Mouse (Mus musculus): Measurements from ENCODE around the gene Kirrel3.

Kirrel3 gene

DNA sequence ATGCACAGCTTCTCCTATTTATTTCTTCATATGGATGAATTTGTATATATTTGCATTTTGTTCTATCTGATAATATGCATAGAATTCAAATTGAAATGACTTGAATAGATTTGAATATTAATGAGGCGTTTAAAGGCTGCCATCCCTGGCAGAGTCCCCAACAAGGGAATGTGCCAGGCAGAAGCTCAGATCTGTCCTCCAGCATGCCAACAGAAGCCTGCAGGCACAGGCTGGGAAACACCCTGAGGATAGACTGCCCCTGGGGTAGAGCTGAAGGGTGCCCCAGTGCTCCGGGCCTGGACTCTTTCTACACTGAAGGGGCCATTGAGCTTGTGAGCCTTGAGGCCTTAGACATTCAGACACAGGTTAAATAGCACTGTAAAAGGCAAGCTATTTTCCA, 21.5 kb downstream of the Kirrel3 start:
- DNase-seq (ENCODE audit: extremely low spot score, low spot score) = no peak

DNA sequence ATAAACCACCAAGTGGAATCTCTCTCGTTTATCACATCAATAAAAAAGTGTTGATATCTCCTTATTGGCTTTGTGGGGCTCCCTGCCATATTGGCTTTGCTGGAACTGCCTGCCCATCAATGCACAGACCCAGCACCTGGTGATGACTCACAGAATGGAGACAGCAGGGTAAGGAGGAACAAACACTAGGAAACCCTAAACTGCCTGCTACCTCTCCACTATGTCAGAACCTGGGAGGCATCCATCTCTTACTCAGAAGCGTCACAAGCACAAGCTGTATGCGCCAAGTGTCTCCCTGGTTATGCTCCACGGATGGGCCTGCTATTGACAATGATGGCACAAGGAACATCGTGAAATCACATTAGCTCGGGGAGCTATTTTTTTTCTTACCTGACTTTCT, 33.2 kb downstream of the Kirrel3 start:
- no peak for DNase-seq (ENCODE audit: extremely low spot score, low spot score)

DNA sequence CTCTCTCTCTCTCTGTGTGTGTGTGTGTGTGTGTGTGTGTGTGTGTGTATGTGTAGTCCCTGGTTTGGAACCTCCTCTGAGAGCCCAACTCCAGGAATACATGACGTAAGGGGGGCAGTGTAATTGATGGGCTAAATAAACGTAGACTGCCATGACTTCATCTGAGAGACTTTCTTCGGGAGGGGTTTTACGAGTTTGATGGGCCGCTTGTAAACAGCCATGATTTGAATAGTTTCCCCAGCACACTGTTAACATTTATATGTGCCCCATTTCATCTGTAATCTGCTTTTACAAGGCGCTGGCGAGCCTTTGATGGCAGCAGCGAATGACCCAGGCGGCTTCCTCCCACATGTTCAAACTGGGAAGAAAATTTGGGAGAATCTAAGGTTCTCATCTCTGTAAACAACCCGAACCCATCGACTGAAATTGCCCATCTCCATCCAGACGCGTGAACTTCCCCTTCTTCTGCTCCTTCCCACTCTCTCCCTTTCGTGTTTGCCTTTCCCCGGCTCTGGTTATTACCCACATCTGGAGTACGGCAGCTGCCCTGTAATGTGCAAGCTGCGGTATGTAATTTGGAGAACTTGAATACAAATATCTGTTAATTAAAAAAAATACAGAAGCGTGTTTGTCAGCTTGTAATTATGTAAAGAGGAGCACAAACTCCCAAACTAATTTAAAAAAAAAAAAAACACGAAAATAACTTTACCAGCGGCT, 34.7 kb downstream of the Kirrel3 start:
- DNase-seq (ENCODE audit: extremely low spot score, low spot score) = no peak

GRCm38 (mm10) chr9:34525695-34526094, 40.0 kb downstream of the Kirrel3 start:
- no peak for DNase-seq (ENCODE audit: extremely low spot score, low spot score)

DNA sequence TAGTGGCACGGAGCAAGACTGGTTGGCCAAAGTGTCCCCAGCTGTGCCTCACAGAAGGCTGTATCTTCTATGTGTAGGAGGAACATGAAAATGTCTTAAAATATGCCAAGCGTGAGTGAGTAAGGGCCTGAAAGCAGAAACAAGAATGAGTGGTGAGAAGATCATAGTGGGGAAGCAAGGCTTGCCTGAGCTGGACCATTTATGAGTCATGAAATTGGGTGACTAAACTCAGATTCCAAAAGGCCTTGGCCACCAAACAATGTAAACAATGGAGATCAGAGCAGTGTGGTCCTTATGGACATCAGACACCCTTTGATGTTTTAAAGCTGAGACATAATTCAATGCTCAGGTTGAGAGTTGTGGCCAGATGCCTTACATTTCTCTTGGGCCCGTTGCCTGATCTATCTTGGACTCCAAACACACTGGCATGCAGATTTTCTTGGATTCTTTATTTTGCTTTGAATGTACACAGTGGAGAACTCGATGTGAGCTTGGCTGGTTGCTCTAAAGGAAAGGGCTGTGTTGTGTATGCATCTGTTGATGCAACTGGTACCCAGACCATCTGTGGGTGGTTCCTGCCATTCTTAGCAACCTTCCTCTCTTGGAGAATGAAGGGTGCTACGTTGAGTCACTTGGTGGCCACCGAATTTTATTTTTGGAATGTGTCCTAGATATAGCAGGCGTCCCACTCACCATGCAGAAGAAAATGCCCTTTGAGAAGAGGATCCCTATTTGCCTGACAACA, 53.1 kb downstream of the Kirrel3 start:
- DNase-seq (ENCODE audit: extremely low spot score, low spot score) = no peak

DNA sequence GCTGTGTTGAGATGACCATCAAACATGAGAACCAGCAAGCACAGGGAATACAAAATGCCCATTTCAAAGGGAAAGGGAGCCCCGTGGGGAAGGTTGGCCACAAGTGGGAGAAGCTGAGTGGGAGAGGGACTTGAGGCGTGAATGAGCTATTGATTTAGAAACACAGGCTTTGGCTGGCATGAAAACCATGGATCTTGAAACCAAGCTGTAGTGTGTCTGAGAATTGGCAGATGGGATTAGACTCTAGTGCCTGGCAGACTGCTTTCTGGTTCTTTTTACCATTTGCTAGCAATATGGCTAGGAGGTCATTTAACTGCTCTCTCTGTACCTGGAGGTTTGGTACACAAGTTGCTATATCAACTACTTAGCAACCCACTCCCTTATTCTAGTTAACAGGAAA, 56.2 kb downstream of the Kirrel3 start:
- DNase-seq (ENCODE audit: extremely low spot score, low spot score) = no peak

GRCm38 (mm10) chr9:34555699-34556098, 70.0 kb downstream of the Kirrel3 start:
- no peak for DNase-seq (ENCODE audit: extremely low spot score, low spot score)

DNA sequence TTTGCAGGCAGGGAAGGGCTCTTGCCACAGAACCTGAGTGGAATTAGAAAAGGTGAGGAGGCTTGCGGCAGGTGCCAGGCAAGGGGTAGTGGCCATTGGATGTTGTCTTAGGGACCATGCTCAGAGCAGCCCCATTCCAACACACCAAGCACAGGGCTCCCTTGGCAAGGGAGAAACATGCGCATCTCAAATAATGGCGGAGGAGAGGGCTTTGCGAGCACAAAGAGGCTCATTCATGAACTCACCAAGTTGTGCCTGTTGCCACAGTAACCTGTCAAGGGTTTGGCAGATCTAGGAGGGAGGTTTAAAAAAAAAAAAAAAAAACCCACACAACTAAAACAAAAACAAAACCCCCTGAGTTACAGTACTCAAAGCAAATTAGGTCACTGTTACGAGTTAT, 72.2 kb downstream of the Kirrel3 start:
- DNase-seq (ENCODE audit: extremely low spot score, low spot score) = peak; percentile 22

DNA sequence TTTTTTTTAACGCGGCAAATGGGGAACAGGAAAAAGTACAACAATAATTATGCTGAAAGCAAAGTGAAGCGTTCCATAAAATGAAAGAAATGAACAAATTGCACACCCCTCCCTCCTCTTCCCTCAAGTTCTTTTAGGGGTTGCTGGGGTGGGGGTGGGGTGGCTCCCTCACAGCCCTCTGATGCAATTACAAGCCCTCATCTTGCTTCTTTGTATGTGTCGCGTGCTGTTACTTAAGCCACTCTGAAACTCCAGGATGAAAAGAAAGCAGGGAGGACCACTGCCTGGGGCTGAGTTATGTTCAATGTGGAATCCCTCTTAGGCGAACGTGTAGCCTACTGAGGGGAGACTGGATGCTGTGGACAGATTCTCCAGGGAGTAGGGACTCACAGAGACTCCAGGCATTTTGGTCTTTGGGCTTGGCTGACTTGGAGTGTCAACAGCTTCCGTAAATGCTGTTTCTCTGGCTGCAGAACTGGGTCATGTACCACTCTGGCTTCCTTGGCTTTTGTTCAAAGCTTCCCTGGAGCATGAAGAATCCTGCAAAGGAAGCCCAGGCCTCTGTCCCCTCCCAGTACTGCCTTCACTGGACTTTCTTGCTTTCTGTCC, 72.7 kb downstream of the Kirrel3 start:
- peak; percentile 20 for DNase-seq (ENCODE audit: extremely low spot score, low spot score)

DNA sequence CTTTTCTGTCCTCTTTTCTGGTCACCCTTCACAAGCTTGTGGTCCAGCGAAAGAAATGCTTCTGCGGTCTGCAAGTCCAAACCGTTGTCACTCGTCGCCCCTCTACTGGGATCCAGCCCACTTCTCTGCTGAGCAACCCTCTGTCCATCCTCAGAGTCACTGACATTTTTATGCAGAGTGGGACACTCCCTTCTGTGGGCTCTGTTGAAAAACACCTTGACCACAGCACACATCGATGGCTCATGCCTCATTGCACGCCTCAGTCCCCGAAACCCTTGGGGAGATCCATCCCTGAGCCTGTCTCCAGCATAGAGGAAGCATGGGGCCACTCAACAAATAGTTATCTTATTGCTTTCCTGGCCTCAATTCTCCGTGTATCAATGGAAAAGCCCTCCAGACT, 73.4 kb downstream of the Kirrel3 start:
- DNase-seq (ENCODE audit: extremely low spot score, low spot score) = no peak

DNA sequence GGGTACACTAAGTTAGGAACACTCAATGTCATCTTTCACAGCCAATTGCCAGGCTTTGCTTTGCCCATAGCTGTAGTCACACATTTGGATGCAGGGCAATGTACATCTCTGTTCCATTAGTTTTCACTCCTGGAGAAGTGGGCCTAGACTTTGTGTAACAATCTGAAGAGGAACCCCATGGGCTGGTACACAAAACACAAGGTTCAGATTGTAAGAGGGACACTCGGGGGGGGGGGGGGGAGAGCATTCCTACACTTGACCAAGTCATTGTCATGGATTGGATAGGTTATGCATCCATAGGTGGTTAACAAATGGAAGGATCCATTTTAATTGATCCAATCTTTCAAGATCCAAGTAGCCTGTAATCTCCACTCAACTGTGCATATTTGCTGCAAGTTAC, 75.6 kb downstream of the Kirrel3 start:
- no peak for DNase-seq (ENCODE audit: extremely low spot score, low spot score)

DNA sequence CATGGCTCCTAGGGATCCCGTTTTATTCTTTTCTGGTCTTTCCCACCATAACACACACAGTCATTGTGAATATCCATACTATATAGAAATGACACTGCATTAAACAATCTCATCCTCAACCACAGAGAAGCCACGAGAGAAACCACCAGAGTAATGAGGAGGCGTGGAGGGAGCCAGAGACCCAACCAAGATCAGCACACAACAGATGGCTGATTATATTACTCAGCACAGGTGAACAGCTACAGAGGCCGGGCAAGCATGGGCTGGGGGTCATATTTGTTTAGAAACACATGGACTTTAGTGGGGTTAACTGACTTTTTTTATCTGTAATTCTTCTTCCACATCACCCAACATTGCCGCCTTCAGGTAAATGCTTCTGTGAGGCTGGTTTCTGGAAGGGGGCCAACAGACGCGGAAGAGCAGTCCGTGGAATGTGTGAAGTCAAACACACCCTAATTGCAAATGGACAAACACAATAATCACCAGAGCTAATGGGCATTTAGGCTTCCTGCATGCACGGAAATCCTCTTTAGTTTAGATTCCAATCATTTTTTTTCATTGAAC, 76.8 kb downstream of the Kirrel3 start:
- DNase-seq (ENCODE audit: extremely low spot score, low spot score) = no peak

DNA sequence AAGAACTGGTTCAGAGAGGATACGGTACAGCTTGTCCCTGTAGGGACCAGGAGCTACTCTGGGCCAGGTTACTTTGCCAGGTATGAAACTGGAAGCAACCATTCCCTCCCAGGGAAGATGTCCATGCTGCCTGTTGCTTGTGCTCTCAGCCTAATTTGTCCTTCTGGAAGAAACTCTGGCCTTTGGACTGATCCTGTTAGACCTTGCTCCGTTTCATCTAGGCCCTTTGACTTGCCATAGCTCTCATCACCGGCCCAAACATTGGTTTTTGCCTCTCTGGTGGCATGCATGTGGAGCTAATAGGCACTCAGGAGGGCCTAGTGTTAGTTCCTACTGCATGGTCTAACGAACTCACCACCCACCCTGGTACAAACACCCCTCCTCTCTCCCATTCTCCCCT, 88.2 kb downstream of the Kirrel3 start:
- no peak for DNase-seq (ENCODE audit: extremely low spot score, low spot score)

GRCm38 (mm10) chr9:34574611-34575010, 88.9 kb downstream of the Kirrel3 start:
- no peak for DNase-seq (ENCODE audit: extremely low spot score, low spot score)

DNA sequence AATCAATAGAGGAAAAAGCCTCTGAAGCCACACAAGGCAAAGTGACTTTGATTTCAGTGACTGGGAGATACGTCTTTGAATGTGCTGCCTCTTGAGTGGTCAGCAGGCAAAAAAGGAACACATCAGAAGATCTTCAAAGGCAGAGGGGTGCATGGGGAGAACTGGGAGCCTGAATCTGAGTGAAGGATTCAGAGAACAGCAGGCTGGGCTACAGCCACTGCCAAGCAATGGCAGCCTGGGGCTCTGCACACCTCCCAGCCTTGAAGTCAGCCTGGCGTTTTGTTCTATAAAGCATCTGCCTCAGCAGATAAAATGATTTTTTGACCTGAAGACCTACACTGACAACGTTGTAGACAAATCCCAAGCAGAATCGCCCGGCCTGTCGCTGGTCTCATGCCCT, 93.5 kb downstream of the Kirrel3 start:
- DNase-seq (ENCODE audit: extremely low spot score, low spot score) = no peak

DNA sequence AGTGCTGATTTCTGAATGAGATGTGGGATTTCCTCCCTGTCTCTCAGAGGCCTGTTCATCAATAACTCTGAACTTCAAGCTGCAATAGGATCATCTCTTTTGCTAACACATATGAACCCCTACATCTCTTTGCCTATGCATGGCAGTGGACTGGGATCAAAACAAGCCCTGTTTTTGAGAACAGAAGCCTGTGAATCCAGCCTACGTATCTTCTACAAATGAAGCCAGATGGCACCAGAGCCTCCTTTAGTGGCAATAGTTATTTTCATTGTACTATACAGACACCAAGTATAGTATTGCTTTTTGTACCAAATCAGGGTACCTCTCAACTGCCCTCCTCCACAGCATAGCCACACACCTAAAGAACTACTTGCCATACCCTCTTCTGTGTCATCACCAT, 94.4 kb downstream of the Kirrel3 start:
- DNase-seq (ENCODE audit: extremely low spot score, low spot score) = no peak

DNA sequence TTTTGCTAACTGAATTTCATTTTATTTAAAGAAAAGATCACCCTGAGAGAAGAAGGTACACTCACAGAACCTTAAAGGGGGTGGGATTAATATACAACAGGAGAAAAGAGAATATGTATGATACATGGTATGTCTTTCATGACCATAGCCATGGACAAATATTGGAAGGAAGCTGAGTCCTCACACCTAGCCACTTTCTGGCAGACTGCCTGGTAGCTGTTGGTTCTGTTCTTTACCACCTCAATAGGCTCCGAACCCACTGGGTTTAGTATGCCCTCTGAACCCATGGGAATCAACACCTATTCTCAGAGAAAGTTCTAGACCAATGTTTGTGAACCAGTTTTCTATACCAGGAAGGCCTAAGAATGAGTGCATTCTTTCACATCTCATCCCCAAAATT, 96.8 kb downstream of the Kirrel3 start:
- DNase-seq (ENCODE audit: extremely low spot score, low spot score) = no peak

DNA sequence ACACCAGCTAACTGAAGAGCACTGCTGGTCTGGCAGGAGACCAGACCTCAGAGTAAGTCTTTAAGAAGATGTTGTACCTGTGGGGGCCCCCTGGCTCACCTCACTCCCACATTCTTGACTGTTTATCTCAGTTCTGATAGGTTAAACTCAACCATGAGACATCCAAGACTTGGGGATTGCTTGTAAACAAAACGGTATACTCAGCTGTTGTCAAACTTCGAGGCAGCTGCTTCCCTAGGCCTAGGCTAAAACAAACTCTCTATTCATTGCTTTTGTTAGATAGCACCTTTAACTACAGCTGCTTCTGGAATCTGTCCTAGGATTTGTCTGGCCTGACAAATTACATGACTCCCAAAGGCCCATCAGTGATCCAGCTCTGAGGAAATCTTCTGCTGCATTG, 99.8 kb downstream of the Kirrel3 start:
- no peak for DNase-seq (ENCODE audit: extremely low spot score, low spot score)

DNA sequence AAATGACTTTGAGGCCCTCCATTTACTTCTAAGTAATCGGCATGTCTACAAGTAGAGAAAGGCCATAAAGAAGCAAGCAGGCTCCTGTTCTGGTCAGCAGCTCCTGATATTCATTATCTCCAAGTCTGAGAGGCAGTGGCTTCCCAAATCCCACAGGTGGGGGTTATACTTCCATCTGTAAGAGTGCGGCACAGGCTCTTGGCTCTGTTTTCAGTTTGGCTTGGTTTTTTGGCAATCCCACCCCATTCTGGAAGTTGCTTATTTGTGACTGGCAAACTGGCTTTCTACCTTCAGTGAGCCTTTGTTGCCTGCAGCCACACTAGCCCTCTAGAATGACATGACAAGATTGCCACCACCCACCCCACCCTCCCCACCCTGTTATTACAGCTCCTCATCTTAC, 100.4 kb downstream of the Kirrel3 start:
- DNase-seq (ENCODE audit: extremely low spot score, low spot score) = no peak

DNA sequence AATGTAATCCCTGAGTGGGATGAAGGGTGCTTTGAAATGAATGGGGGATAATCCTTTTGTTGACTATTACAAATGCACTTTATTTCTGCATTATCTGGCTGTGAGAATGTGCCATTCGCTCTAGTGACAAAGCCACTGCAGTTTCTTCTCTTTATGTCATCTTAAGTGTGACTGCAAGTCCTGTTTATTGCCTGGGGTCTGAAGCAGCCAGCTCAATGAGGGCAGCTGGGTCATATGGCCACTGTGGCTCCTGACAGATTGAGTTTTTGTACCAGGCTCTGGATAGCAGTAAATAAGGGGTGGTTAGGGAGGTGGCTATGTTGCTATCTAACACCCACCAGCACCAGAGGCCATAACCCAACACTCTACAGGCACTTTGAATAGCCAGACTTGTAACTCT, 104.1 kb downstream of the Kirrel3 start:
- no peak for DNase-seq (ENCODE audit: extremely low spot score, low spot score)

- no peak for DNase-seq (ENCODE audit: extremely low spot score, low spot score)
These were observed 106.4 kb downstream of the Kirrel3 start for GRCm38 (mm10) chr9:34592073-34592610.

- DNase-seq (ENCODE audit: extremely low spot score, low spot score) = no peak
These were observed 108.2 kb downstream of the Kirrel3 start for GRCm38 (mm10) chr9:34593889-34594288.
